Mouse (Mus musculus) kidney, embryonic 15.5 days (tissue): ENCODE measurements around the gene Zfp386. TPM values are rescaled to one million over a fixed set of nuclear protein-coding genes. Genes with fewer than 3 reads are reported as not detected.

Source experiments
- ATAC-seq: fragments of 200-750 bp; cut with Nextera tagmentation; replicated peaks from 2 replicates; pipeline ENCODE4 v1.8.0; 2017; ENCODE audit warnings: moderate TSS enrichment; ENCODE audit not compliant: low FRiP score
- H3K27ac ChIP-seq: fragments of 300-500 bp; sonication (generic); 2 replicates; pipeline ENCODE4 v1.5.1; 2015; ENCODE audit warnings: mild to moderate bottlenecking, inconsistent platforms
- H3K27me3 ChIP-seq: fragments of 300-500 bp; sonication (generic); 2 replicates; pipeline ENCODE4 v1.6.1; 2015; ENCODE audit warnings: inconsistent platforms
- H3K36me3 ChIP-seq: fragments of 300-500 bp; sonication (generic); 2 replicates; pipeline ENCODE4 v1.6.1; 2015; ENCODE audit warnings: inconsistent platforms
- H3K4me1 ChIP-seq: fragments of 300-500 bp; sonication (generic); 2 replicates; pipeline ENCODE4 v1.6.1; 2015; ENCODE audit warnings: inconsistent platforms
- H3K4me2 ChIP-seq: fragments of 300-500 bp; sonication (generic); 2 replicates; pipeline ENCODE4 v1.6.1; 2015; ENCODE audit warnings: moderate library complexity, mild to moderate bottlenecking, inconsistent platforms
- H3K4me3 ChIP-seq: fragments of 300-500 bp; sonication (generic); replicated peaks from 2 replicates; pipeline ENCODE4 v1.5.1; 2015; ENCODE audit warnings: mild to moderate bottlenecking, inconsistent platforms
- H3K9ac ChIP-seq: fragments of 300-500 bp; sonication (generic); 2 replicates; pipeline ENCODE4 v1.6.1; 2015; ENCODE audit warnings: mild to moderate bottlenecking, inconsistent platforms
- H3K9me3 ChIP-seq: fragments of 300-500 bp; sonication (generic); replicated peaks from 2 replicates; pipeline ENCODE4 v1.6.1; 2016; ENCODE audit warnings: inconsistent platforms
- WGBS: fragments of 180-500 bp; shearing (Covaris S2); methylation state at CpG from one replicate; pipeline ENCODE4 v1.1.7; 2015; ENCODE audit warnings: mixed read lengths; 5-methylcytosine and 5-hydroxymethylcytosine counted together
- polyA plus RNA-seq: library from polyadenylated mRNA; unstranded; fragments of >200 nt; fragmentation: Nextera tagmentation; extraction: Ambion mirVana; gene quantifications from 2 replicates; pipeline ENCODE4 v1.2.1, GENCODE M21; 2015

Gene Zfp386
- polyA plus RNA-seq, 1 experiment from 2014 or later: 48.8 TPM

GRCm38 (mm10) chr12:116061561-116062193, 14.2 kb downstream of the Zfp386 start:
- 97% methylated on average over 5 of the region's 5 CpGs for WGBS
- Histone ChIP-seq H3K4me1 (no peaks in the 10 kb centered on the region), H3K4me2 (no peak overlapping the region), H3K27ac (no peak overlapping the region), H3K4me3 (no peak overlapping the region), H3K27me3 (no peaks in the 10 kb centered on the region), H3K36me3 (peaks cover 52% of the 10 kb centered on the region), H3K9ac (no peak overlapping the region), H3K9me3 (peaks cover 40% of the 10 kb centered on the region)
- 0 out of 2 replicates have a peak, but pooled peaks have one; percentile 29 for ATAC-seq

GRCm38 (mm10) chr12:116062194-116062583, 14.7 kb downstream of the Zfp386 start:
- no peak overlapping the region for H3K4me2 ChIP-seq
- H3K9me3 ChIP-seq: peaks cover 37% of the 10 kb centered on the region
- ATAC-seq: no peak
- H3K36me3 ChIP-seq: peaks cover 47% of the 10 kb centered on the region
- no peak overlapping the region for H3K9ac ChIP-seq
- no peaks in the 10 kb centered on the region for H3K27me3 ChIP-seq
- no peak overlapping the region for H3K4me3 ChIP-seq
- 94% methylated on average over 2 of the region's 2 CpGs for WGBS
- no peak overlapping the region for H3K27ac ChIP-seq
- H3K4me1 ChIP-seq: no peaks in the 10 kb centered on the region

- Histone ChIP-seq H3K9ac (no peak overlapping the region), H3K27ac (no peak overlapping the region), H3K4me3 (no peak overlapping the region), H3K36me3 (peaks cover 40% of the 10 kb centered on the region), H3K27me3 (no peaks in the 10 kb centered on the region), H3K4me1 (no peaks in the 10 kb centered on the region), H3K9me3 (peaks cover 37% of the 10 kb centered on the region), H3K4me2 (no peak overlapping the region)
- no peak for ATAC-seq
- 96% methylated on average over 4 of the region's 4 CpGs for WGBS
These were observed 15.5 kb downstream of the Zfp386 start for GRCm38 (mm10) chr12:116063020-116063419.

GRCm38 (mm10) chr12:116071023-116071422, 23.5 kb downstream of the Zfp386 start:
- peak; percentile 87 for ATAC-seq
- WGBS: 21% methylated on average over 3 of the region's 3 CpGs
- H3K4me1 ChIP-seq: no peaks in the 10 kb centered on the region

GRCm38 (mm10) chr12:116077074-116077854, 29.7 kb downstream of the Zfp386 start, which contains the start of gene Vipr2:
TSS of gene Vipr2 (plus strand) at chr12:116077726.
- WGBS: 5% methylated on average over 33 of the region's 33 CpGs
- Histone ChIP-seq H3K36me3 (no peaks in the 10 kb centered on the region), H3K4me1 (peaks cover 7% of the 10 kb centered on the region), H3K27ac (no peak within 1 kb of the TSS), H3K4me3 (peak within 1 kb of the TSS; percentile 59), H3K27me3 (peaks cover 38% of the 10 kb centered on the region), H3K9me3 (no peaks in the 10 kb centered on the region), H3K4me2 (peak within 1 kb of the TSS; percentile 97), H3K9ac (peak within 1 kb of the TSS; percentile 55)
- ATAC-seq: peak; percentile 98

More at GRCm38 (mm10) chr12:116071023-116071422, 23.5 kb downstream of the Zfp386 start:
- Histone ChIP-seq H3K9me3 (no peaks in the 10 kb centered on the region), H3K36me3 (no peaks in the 10 kb centered on the region), H3K27me3 (peaks cover 13% of the 10 kb centered on the region), H3K4me2 (no peak overlapping the region), H3K4me3 (no peak overlapping the region), H3K9ac (no peak overlapping the region), H3K27ac (no peak overlapping the region)

- ATAC-seq: no peak; the same call in 1 of the 2 replicates
- H3K9me3 ChIP-seq: no peaks in the 10 kb centered on the region
- H3K4me1 ChIP-seq: peaks cover 7% of the 10 kb centered on the region
- WGBS: under 1% methylated on average over 24 of the region's 24 CpGs
- H3K9ac ChIP-seq: peak overlapping the region; percentile 55
- no peaks in the 10 kb centered on the region for H3K36me3 ChIP-seq
- peaks cover 38% of the 10 kb centered on the region for H3K27me3 ChIP-seq
- H3K4me3 ChIP-seq: peak overlapping the region; percentile 59
- H3K27ac ChIP-seq: no peak overlapping the region
- H3K4me2 ChIP-seq: peak overlapping the region; percentile 97
These were observed 30.4 kb downstream of the Zfp386 start for GRCm38 (mm10) chr12:116077855-116078366.

- Histone ChIP-seq H3K4me1 (no peaks in the 10 kb centered on the region), H3K4me2 (no peak overlapping the region), H3K36me3 (no peaks in the 10 kb centered on the region), H3K9me3 (no peaks in the 10 kb centered on the region), H3K9ac (no peak overlapping the region), H3K4me3 (no peak overlapping the region), H3K27me3 (peaks cover 12% of the 10 kb centered on the region), H3K27ac (no peak overlapping the region)
- ATAC-seq: no peak
- WGBS: 76% methylated on average over 6 of the region's 6 CpGs
These were observed 35.6 kb downstream of the Zfp386 start for GRCm38 (mm10) chr12:116083125-116083524.

GRCm38 (mm10) chr12:116084294-116084693, 36.8 kb downstream of the Zfp386 start:
- no peak overlapping the region for H3K9ac ChIP-seq
- H3K27me3 ChIP-seq: peaks cover 2% of the 10 kb centered on the region
- ATAC-seq: no peak
- H3K9me3 ChIP-seq: no peaks in the 10 kb centered on the region
- 70% methylated on average over 2 of the region's 2 CpGs for WGBS
- H3K27ac ChIP-seq: no peak overlapping the region
- no peaks in the 10 kb centered on the region for H3K36me3 ChIP-seq
- no peak overlapping the region for H3K4me3 ChIP-seq
- H3K4me1 ChIP-seq: no peaks in the 10 kb centered on the region
- H3K4me2 ChIP-seq: no peak overlapping the region

GRCm38 (mm10) chr12:116086951-116087600, 39.6 kb downstream of the Zfp386 start:
- H3K9me3 ChIP-seq: no peaks in the 10 kb centered on the region
- 77% methylated on average over 5 of the region's 5 CpGs for WGBS
- ATAC-seq: no peak
- H3K36me3 ChIP-seq: no peaks in the 10 kb centered on the region
- H3K4me1 ChIP-seq: no peaks in the 10 kb centered on the region
- no peaks in the 10 kb centered on the region for H3K27me3 ChIP-seq
- no peak overlapping the region for H3K9ac ChIP-seq
- H3K4me3 ChIP-seq: no peak overlapping the region
- no peak overlapping the region for H3K27ac ChIP-seq
- H3K4me2 ChIP-seq: no peak overlapping the region

GRCm38 (mm10) chr12:116089836-116090235, 42.3 kb downstream of the Zfp386 start:
- no peaks in the 10 kb centered on the region for H3K27me3 ChIP-seq
- no peaks in the 10 kb centered on the region for H3K9me3 ChIP-seq
- no peaks in the 10 kb centered on the region for H3K4me1 ChIP-seq
- H3K4me2 ChIP-seq: no peak overlapping the region
- 90% methylated on average over 3 of the region's 3 CpGs for WGBS
- no peak overlapping the region for H3K27ac ChIP-seq
- no peak for ATAC-seq
- no peak overlapping the region for H3K9ac ChIP-seq
- no peak overlapping the region for H3K4me3 ChIP-seq
- H3K36me3 ChIP-seq: no peaks in the 10 kb centered on the region

- H3K4me3 ChIP-seq: no peak overlapping the region
- no peaks in the 10 kb centered on the region for H3K27me3 ChIP-seq
- no peaks in the 10 kb centered on the region for H3K36me3 ChIP-seq
- no peaks in the 10 kb centered on the region for H3K9me3 ChIP-seq
- H3K4me1 ChIP-seq: no peaks in the 10 kb centered on the region
- 85% methylated on average over 14 of the region's 14 CpGs for WGBS
- H3K4me2 ChIP-seq: no peak overlapping the region
- H3K9ac ChIP-seq: no peak overlapping the region
- no peak for ATAC-seq
- no peak overlapping the region for H3K27ac ChIP-seq
These were observed 47.4 kb downstream of the Zfp386 start for GRCm38 (mm10) chr12:116094765-116095555.
